Mouse (Mus musculus) 3134 (cell line): ENCODE measurements around the gene Nav3.

Experiments used
- DNase-seq: peaks from one replicate; pipeline ENCODE4 v3.0.0-alpha.2; 2011; ENCODE audit warnings: low spot score; ENCODE audit not compliant: insufficient read length; ENCODE audit errors: extremely low read depth

Gene Nav3

DNA sequence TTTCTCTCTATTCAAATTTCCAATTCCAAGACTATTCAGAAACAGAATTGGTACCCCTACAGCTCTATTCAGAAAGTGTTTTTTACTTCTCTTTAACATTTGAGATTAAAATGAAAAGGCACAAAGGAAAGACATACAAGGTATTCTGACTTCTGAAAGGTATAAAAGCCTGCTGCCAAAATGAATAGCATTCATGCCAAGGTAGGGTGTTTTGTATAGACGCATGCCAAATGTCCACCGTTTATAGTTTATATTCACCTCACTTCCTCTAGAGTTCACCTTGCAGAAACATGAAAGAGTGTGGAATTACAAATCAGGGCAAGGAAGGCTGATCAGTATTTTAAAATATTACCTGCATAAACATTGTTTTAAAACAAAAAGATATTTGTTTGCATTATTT is 737.2 kb downstream of the Nav3 start:
- DNase-seq = no peak

DNA sequence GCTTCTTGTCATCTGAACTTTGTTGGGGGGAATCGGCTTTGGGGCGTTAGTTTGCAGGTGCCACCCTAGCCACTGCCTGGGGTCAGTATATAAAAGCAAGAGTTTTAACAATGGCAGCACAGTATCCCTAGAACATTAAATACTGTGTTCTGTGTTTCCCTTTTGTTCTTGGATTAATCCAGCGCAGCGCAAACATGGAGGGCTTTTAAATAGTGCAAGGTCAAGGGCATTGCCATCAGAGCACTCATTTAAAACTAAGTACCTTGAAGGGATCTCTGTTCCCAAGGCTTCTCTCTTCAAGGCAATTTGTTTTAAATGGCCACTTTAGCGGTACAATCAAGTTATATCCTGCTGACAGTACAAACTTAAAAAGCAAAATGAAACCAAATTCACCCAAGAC is 737.6 kb downstream of the Nav3 start:
- no peak for DNase-seq

DNA sequence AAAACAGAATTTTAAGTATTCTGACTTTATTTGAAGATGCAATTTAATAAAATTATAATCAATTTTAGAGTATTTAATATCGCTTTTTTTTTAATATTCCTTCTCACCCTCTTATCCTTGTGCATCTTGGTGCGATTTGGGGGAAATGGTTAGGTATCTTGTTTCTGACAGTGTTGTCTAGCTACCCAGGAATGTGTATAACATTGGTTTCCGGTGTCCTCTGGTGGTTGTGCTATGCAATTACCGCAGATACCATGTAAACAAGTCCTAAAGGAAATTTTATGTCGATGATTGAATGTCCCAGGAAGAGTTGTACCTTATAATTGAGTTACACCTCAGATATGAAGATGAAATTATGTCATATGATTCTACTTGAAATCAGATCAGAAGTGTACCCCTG is 743.0 kb downstream of the Nav3 start:
- DNase-seq = peak; percentile 4

DNA sequence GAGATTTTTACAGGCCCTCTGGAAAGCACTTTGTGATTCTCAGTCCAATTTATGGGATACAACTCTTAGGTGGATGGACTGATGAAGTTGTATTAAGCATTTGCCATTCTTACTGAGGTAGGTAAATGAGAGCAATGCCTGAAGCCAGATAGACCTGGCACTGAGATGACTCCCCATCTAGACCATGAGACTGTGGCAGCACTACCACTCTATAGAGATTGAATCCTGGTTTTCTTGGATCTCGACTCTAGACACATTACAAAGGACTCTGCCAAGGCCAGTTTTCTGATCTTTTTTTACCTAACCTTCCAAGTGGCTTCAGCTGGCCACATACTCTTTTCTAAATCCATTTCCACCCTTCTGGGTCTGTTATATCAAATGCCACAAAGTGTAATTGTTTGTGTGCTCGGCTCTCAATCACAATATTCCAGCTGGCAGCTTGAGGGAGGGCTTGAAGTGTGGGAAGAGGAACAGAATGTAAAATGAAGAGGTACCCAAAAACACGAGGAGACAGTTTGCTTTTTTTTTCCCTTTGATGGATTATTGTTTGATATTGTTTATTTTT is 756.2 kb downstream of the Nav3 start:
- DNase-seq = no peak

DNA sequence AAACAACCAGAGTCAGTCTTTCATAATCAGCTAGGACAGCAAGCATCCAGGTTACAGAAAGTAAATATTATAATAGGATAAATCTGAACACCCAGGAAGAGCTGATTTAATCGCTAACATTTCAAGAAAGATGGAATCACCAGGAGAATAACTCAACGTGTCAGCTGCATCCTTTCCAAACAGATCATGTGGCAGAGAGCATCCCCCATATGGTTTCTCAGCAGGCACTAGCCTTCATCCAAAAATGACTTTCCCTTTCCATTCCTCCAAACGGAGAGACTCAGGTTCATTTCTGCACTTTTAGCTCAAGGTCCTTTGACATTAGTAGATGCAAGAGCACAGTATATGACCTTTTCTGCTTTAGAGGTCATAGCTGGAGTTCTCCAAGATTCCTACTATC is 765.4 kb downstream of the Nav3 start:
- DNase-seq = no peak

DNA sequence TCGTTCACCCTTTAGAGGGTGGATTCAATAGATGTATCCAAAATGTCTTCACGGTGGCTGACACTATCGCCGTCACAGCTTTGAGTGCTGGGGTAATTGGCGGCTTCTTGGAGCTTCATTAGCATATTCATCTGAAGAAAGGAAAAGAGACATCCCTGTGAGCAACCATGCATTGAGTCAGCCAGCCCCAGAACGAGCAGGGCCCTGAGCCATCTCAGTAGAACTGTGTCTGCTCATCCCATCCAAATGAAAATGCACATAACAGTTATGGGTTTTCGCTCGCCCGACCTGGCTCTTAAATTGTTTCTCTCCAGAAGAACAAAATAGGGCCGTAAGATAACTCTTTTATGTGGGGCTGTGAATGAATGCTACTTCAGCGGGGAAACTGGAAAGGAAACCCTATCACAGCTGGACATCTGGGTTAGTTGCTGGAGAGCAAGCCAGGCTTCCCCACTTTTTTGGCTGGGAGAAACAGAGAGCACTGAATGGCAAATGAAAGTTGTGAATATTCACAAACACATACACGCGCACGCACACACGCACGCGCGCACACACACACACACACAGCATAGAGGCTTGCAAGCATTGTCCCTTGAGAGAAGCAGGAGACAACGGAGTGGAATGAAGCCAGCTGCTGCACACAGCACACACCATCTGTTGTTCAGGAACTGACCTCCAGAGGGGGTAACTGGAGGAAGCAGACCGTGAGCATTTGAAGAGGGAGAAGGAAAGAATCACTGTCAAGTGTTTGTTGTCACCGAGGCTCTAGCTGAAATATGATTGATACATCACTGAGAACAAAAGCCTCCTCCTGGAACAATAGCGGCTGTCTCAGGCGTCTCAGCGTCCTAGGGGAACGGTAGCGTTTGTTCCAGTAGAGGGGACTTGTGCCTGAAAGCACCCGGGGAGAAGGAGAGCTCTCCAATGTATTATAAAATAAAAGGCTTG is 771.6 kb downstream of the Nav3 start:
- DNase-seq = no peak

DNA sequence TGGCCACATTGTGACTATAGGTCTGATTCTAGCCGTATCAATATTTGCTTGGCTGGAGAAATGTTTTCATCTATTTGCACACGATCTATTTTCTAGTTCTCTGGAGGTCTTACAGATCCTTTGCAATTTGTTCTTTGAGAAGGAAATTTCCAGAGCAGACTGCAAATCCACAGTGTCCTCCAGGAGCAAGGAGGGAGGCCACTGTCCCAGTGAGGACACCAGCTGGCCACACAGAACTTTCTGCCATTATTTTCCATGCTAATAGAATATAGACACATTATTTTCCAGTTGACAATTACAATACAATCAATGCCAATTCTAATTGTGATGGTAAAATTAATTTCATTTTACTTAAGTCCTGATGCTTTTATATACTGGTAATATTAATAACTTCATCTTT is 783.1 kb downstream of the Nav3 start:
- DNase-seq = no peak

DNA sequence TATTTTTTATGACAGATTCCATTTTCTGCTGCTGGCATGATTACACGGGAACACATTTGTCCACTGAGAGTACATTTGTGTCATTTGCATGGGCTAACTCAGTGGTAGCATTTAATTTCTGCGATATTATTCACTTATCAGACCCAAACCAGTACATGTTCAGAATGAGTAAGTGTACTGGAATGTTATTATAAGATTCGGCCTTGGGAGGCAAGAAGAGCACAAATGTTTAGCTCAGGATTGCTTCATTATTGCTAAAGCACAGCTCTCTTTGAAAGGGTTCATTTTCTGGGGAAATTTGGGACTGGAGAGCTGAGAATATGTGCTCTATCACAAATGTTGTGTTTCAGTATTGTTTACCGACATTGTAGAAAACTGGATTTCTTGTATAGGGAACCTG is 788.6 kb downstream of the Nav3 start:
- DNase-seq = no peak

DNA sequence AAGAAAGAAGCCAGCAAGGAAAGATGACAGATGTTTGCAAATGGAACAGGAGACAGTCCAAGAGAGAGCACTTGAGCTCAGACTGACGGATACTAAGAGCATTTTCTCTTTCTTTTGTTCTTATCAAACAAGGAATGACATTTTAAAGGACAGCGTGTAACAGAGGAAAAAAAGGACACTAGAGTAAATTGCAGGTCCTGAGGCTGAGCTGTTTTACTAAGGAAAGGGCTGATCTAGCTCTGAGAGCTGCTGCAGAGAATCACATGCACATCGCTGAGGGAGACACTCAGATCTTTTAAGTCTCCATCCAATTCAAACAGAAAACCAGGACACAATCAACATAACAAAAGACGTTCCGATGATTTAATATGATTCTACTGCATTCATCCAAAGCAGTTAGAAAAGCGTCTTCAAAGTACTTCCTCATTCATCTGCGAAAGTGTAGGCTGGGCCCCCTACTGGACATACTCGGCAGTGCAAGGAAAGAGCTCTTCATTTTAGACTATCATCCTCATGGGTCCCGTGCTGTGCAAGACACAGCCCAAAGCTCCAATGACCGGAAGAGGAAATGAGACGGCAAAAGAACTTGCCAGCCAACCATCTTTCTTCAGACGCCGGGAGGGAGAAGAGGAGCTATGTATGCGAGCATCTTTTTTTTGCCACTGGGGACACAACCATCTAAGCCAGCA is 791.2 kb downstream of the Nav3 start:
- peak; percentile 19 for DNase-seq

DNA sequence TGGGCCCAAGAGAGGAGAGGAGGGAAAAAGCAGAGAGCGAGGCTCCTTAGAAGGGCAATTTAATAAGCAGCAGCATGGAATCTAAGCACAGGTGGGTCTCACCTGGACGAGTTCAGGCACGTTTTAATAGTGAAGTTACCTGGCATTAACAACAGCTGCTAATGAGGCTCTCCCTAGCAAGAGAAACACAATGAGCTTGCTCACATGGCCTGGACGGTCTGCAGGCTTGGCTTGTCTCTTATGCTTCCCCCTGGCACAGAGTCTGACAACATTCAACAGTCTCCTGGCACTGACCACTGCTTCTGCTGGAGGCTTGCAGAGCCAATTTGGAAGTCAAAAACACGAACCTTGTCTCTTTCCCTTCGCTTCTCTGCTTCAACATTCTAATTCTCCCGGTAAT is 804.5 kb downstream of the Nav3 start:
- no peak for DNase-seq

DNA sequence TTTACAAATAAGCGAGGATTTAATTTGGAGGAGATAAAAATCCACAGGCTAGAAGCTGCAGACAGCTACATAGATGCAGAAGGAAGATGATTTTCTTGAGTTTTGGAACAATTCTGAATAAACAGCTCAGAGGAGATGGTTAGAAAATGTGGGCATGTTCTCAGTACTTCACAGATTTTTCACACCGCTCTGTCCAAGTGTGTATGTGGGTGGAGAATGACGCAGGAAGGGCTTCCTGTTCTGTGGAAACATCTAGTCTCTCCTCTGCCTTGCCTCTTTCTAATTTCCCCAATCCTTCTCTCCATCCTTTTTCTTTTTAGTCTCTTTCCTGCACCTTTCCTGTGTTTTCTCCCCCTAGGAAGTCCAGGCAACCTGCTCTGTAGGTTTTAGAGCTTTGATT is 812.4 kb downstream of the Nav3 start:
- DNase-seq = no peak

DNA sequence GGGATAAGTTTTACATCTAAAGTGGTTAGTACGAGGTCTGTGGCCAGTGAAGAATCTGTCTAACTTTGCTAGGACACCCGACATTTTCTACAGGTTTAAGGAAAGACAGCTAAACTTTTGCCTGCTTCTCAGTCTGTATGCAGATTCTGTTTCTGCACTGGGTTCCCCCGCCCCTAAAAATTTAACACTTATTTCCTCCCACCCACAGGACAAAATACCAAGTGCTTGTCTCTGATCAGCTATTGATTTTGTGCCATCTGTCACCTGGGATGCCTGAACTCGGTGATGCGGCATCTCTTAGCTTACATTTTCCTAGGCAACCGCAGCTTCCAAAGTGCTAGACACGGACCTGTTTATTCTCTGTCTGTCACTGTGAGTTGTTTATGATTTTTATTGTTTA is 814.2 kb downstream of the Nav3 start:
- DNase-seq = no peak

DNA sequence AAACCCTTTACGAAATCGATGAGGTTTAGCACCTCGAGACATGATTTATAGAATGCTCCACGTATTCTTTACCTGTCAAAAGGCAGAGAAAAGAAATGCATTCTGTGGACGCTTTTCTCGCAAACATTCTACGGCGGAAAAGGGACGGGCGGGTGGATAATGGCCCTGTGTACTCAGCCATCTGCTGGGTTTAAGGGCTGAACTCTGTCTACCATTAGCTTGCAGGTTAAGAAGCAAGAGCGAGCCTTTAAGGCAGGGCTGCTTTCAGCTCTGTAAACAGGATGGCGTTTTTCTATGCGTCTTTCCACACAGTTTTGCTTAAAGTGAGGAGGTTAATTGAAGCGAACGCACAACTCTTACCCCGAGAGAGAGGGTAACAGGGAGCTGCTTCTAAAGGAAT is 818.3 kb downstream of the Nav3 start:
- no peak for DNase-seq
